In genomic region chr6:3447404-3447803, GRCm38 (mm10) we compare ENCODE assay signal across 8 mouse cellular contexts. TPM values are rescaled to one million over a fixed set of nuclear protein-coding genes. Genes with fewer than 3 reads are reported as not detected.
DNase-seq lines count a peak whose midpoint lies in the region; ATAC-seq lines count a peak whose summit lies in the region.

No protein-coding gene starts in this region.

- no peaks in the 10 kb centered on the region for H3K27me3 ChIP-seq in hindbrain, embryonic 14.5 days (ENCODE audit: control insufficient read depth, insufficient read depth, low read length)

- no peak overlapping the region for H3K4me3 ChIP-seq in hindbrain, embryonic 14.5 days (replicated peaks; ENCODE audit: low read length)

- H3K4me1 ChIP-seq in hindbrain, embryonic 14.5 days (replicated peaks; ENCODE audit: control insufficient read depth, insufficient read depth, low read length) = no peaks in the 10 kb centered on the region

- H3K36me3 ChIP-seq in hindbrain, embryonic 14.5 days (replicated peaks; ENCODE audit: control insufficient read depth, insufficient read depth) = no peaks in the 10 kb centered on the region

- H3K9ac ChIP-seq in hindbrain, embryonic 14.5 days = no peak overlapping the region

- 5% methylated on average over 5 of the region's 5 CpGs for WGBS in hindbrain, embryonic 14.5 days

- no peaks in the 10 kb centered on the region for H3K9me3 ChIP-seq in hindbrain, embryonic 14.5 days (ENCODE audit: control insufficient read depth, low read length)

- H3K4me2 ChIP-seq in hindbrain, embryonic 14.5 days (replicated peaks) = no peak overlapping the region

- ATAC-seq in hindbrain, embryonic 14.5 days (ENCODE audit: low FRiP score) = peak; percentile 84; the same call in 1 of the 2 replicates

- DNase-seq in NIH3T3 (ENCODE audit: low read depth) = peak; percentile 92
- DNase-seq in cerebellum, adult 9-10 months = peak; percentile 53
- peak; percentile 26 to 54 for DNase-seq in frontal cortex, postnatal 25 days (ENCODE audit: low spot score in 2 of 2)
- peak; percentile 80 for DNase-seq in hindbrain, embryonic 14.5 days (ENCODE audit: low spot score)
- peak; percentile 24 to 58 for DNase-seq in layer of hippocampus, postnatal 25 days (ENCODE audit: extremely low spot score in 1 of 2, low spot score in 1 of 2)
- peak; percentile 71 for DNase-seq in lung, postnatal 25 days (ENCODE audit: low spot score)
- DNase-seq in retina, postnatal 1 day = peak; percentile 75
- DNase-seq in thymus, postnatal 36 days = peak; percentile 42 to 48

- H3K27ac ChIP-seq in hindbrain, embryonic 14.5 days = no peak overlapping the region

RNA-seq across cellular contexts. Expression of gene Samd9l, which starts 48.0 kb away (rescaled TPM):
- polyA plus RNA-seq in hindbrain, embryonic 14.5 days (2014; fragmentation: Nextera tagmentation; extraction: Ambion mirVana) = 1.4 and 1.6 TPM in 2 replicates
- total RNA-seq in layer of hippocampus, postnatal 25 days (2021) = 1 to 10 TPM; 1.5 to 2.4 TPM

RNA-seq across cellular contexts. Expression of gene Hepacam2, which starts 50.7 kb away (rescaled TPM):
- 1.4 and 2.2 TPM in 2 replicates for polyA plus RNA-seq in hindbrain, embryonic 14.5 days (2014; fragmentation: Nextera tagmentation; extraction: Ambion mirVana)
- total RNA-seq in layer of hippocampus, postnatal 25 days (2021) = under 1 TPM; 0.34 to 0.61 TPM

RNA-seq across cellular contexts. Expression of gene Vps50, which starts 50.8 kb away (rescaled TPM):
- 55.8 and 60.8 TPM in 2 replicates for polyA plus RNA-seq in hindbrain, embryonic 14.5 days (2014; fragmentation: Nextera tagmentation; extraction: Ambion mirVana)
- total RNA-seq in layer of hippocampus, postnatal 25 days (2021) = 10 to 100 TPM; 50.5 to 51.2 TPM

Comparison
In these comparisons a context has a peak if more than half of its experiments do, and no peak if none do; other contexts are left out.
1. DNase-seq: peak in every context shown above with its lines; median percentile 92 in NIH3T3; 80 in hindbrain, embryonic 14.5 days; 75 in retina, postnatal 1 day; 71 in lung, postnatal 25 days; 53 in cerebellum, adult 9-10 months; 45 in thymus, postnatal 36 days; 41 in layer of hippocampus, postnatal 25 days; 40 in frontal cortex, postnatal 25 days.